Mouse (Mus musculus) liver, postnatal 0 days (tissue): ENCODE data around the gene Ttc32.

Source experiments
- CTCF ChIP-seq: sonication (generic); IDR thresholded peaks from 2 replicates; pipeline ENCODE4 v1.5.1; 2016; ENCODE audit warnings: antibody characterized with exemption, low read depth
- EP300 ChIP-seq: IDR thresholded peaks from 2 replicates; pipeline ENCODE4 v1.6.1; 2016; ENCODE audit warnings: antibody characterized with exemption, low read depth, mild to moderate bottlenecking

DNA sequence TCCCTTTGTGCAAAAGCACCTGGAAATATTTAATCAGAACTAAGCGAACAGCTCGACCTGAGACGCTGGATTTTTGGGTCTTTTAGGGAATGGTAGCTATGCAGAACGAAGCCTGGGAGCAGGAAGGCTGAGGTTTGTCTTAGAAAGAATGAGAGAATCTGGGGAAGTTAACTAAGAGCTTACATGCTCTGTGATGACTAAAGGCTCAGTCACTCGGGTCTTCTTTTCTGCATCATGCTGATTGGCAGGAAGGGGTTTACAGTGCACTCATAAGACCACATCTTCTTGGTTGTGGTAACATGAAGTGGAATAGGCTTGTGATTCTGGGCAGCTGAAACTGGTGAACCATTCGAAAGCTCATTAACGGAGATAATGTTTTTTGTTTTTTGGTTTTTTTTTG is 60.4 kb downstream of the Ttc32 start:
- TF ChIP-seq CTCF (no peak), EP300 (no peak)
